Mouse (Mus musculus): ENCODE data around the gene Xdh. TPM values are rescaled to one million over a fixed set of nuclear protein-coding genes. Genes with fewer than 3 reads are reported as not detected.

Gene Xdh
- polyA plus RNA-seq, 1 experiment: not detected

GRCm38 (mm10) chr17:73962628-73963043, 12.6 kb upstream of the Xdh start:
- no peak overlapping the region for H3K4me3 ChIP-seq (ENCODE audit: low read depth, low read length)
- H3K9ac ChIP-seq (ENCODE audit: low read depth, poor library complexity, severe bottlenecking): no peak overlapping the region
- no peak overlapping the region for H3K27ac ChIP-seq (ENCODE audit: insufficient read depth, low read length)
- no peaks in the 10 kb centered on the region for H3K9me3 ChIP-seq (replicated peaks; ENCODE audit: control insufficient read depth, insufficient read depth, low read length, poor library complexity, severe bottlenecking)
- H3K36me3 ChIP-seq (ENCODE audit: control insufficient read depth, insufficient read depth, low read length, poor library complexity, severe bottlenecking): no peaks in the 10 kb centered on the region
- TF ChIP-seq EP300 (IDR thresholded peaks at IDR 0.05; ENCODE audit: insufficient read depth, low read depth, low read length): no peak
- TF ChIP-seq POLR2A (IDR thresholded peaks at IDR 0.05; ENCODE audit: insufficient read depth, low read length): no peak
- TF ChIP-seq CTCF (IDR thresholded peaks at IDR 0.05; ENCODE audit: low read depth, low read length): no peak
- no peaks in the 10 kb centered on the region for H3K4me1 ChIP-seq (ENCODE audit: control insufficient read depth, insufficient read depth, low read length)
- no peaks in the 10 kb centered on the region for H3K27me3 ChIP-seq (ENCODE audit: control insufficient read depth, insufficient read depth, low read length, poor library complexity, severe bottlenecking)

DNA sequence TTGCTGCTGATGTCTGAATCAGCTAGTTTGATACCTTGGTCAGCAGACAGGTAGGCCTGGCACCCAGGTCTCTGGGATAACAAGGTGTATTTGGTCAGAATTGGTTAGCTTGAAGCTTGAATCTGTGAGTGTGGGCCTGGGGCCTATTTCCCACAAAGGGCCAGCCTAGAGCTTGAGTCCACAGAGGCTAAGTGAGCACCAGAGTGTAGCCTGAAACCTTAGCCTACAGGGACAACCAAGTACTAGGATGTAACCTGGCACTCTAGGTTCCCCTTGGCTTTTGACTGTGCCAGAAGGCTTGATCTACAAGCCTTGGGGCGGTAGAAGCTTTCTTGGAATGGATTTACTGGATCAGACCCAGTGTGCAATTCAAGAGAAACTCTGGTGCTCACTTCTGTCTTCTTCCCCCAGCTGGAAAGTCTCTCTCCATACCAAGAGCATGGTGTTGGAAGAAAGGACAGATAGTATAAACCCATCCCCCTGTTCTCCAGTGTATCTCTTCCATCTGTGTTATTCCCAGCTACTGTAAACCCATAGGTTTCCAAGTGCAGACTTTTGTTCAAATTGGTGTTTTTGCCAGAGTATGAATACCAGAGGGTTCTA, 11.9 kb upstream of the Xdh start:
- Histone ChIP-seq H3K27ac (ENCODE audit: insufficient read depth, low read length) (no peak overlapping the region), H3K4me3 (ENCODE audit: low read depth, low read length) (no peak overlapping the region), H3K9me3 (replicated peaks; ENCODE audit: control insufficient read depth, insufficient read depth, low read length, poor library complexity, severe bottlenecking) (no peaks in the 10 kb centered on the region), H3K27me3 (ENCODE audit: control insufficient read depth, insufficient read depth, low read length, poor library complexity, severe bottlenecking) (no peaks in the 10 kb centered on the region), H3K36me3 (ENCODE audit: control insufficient read depth, insufficient read depth, low read length, poor library complexity, severe bottlenecking) (no peaks in the 10 kb centered on the region), H3K4me1 (ENCODE audit: control insufficient read depth, insufficient read depth, low read length) (no peaks in the 10 kb centered on the region), H3K9ac (ENCODE audit: low read depth, poor library complexity, severe bottlenecking) (no peak overlapping the region)
- no peak for TF ChIP-seq POLR2A (IDR thresholded peaks at IDR 0.05; ENCODE audit: insufficient read depth, low read length)
- TF ChIP-seq CTCF (IDR thresholded peaks at IDR 0.05; ENCODE audit: low read depth, low read length): no peak
- TF ChIP-seq EP300 (IDR thresholded peaks at IDR 0.05; ENCODE audit: insufficient read depth, low read depth, low read length): no peak

GRCm38 (mm10) chr17:73960745-73961144, 10.7 kb upstream of the Xdh start:
- no peak for TF ChIP-seq EP300 (IDR thresholded peaks at IDR 0.05; ENCODE audit: insufficient read depth, low read depth, low read length)
- Histone ChIP-seq H3K4me3 (ENCODE audit: low read depth, low read length) (no peak overlapping the region), H3K9me3 (replicated peaks; ENCODE audit: control insufficient read depth, insufficient read depth, low read length, poor library complexity, severe bottlenecking) (no peaks in the 10 kb centered on the region), H3K27me3 (ENCODE audit: control insufficient read depth, insufficient read depth, low read length, poor library complexity, severe bottlenecking) (no peaks in the 10 kb centered on the region), H3K27ac (ENCODE audit: insufficient read depth, low read length) (no peak overlapping the region), H3K36me3 (ENCODE audit: control insufficient read depth, insufficient read depth, low read length, poor library complexity, severe bottlenecking) (no peaks in the 10 kb centered on the region), H3K9ac (ENCODE audit: low read depth, poor library complexity, severe bottlenecking) (no peak overlapping the region), H3K4me1 (ENCODE audit: control insufficient read depth, insufficient read depth, low read length) (no peaks in the 10 kb centered on the region)

DNA sequence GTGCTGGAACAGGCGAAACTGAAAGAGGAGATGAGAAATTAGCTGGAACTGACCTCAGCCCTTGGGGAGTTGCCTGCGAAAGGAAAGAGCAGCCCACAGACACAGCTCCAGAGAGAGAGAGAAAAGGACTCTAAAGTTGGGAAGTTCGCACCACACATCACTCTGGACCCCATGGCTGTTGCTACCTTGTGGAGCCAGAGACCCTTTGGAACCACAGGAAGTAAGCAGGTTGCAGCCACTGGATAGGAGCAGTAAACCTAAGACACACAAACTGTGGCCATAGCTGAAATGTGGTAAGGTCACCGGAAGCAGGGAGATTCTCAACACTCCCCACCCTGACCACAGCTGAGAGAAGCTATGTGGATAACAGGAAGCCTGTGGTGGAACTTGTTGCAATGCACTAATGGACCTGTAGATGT, 2.1 kb upstream of the Xdh start:
- Histone ChIP-seq H3K27me3 (ENCODE audit: control insufficient read depth, insufficient read depth, low read length, poor library complexity, severe bottlenecking) (no peaks in the 10 kb centered on the region), H3K9me3 (replicated peaks; ENCODE audit: control insufficient read depth, insufficient read depth, low read length, poor library complexity, severe bottlenecking) (peaks cover 5% of the 10 kb centered on the region; the same call in 1 of the 2 replicates), H3K4me3 (ENCODE audit: low read depth, low read length) (no peak overlapping the region), H3K36me3 (ENCODE audit: control insufficient read depth, insufficient read depth, low read length, poor library complexity, severe bottlenecking) (no peaks in the 10 kb centered on the region), H3K27ac (ENCODE audit: insufficient read depth, low read length) (no peak overlapping the region), H3K4me1 (ENCODE audit: control insufficient read depth, insufficient read depth, low read length) (no peaks in the 10 kb centered on the region), H3K9ac (ENCODE audit: low read depth, poor library complexity, severe bottlenecking) (no peak overlapping the region)
- no peak for TF ChIP-seq CTCF (IDR thresholded peaks at IDR 0.05; ENCODE audit: low read depth, low read length)
- no peak for TF ChIP-seq EP300 (IDR thresholded peaks at IDR 0.05; ENCODE audit: insufficient read depth, low read depth, low read length)
- TF ChIP-seq POLR2A (IDR thresholded peaks at IDR 0.05; ENCODE audit: insufficient read depth, low read length): no peak

GRCm38 (mm10) chr17:73950970-73951369, 974 bp upstream of the Xdh start:
- H3K36me3 ChIP-seq (ENCODE audit: control insufficient read depth, insufficient read depth, low read length, poor library complexity, severe bottlenecking): no peaks in the 10 kb centered on the region
- peaks cover 5% of the 10 kb centered on the region; the same call in 1 of the 2 replicates for H3K9me3 ChIP-seq (replicated peaks; ENCODE audit: control insufficient read depth, insufficient read depth, low read length, poor library complexity, severe bottlenecking)
- H3K9ac ChIP-seq (ENCODE audit: low read depth, poor library complexity, severe bottlenecking): no peak overlapping the region
- no peaks in the 10 kb centered on the region for H3K4me1 ChIP-seq (ENCODE audit: control insufficient read depth, insufficient read depth, low read length)
- no peak for TF ChIP-seq POLR2A (IDR thresholded peaks at IDR 0.05; ENCODE audit: insufficient read depth, low read length)
- no peak for TF ChIP-seq EP300 (IDR thresholded peaks at IDR 0.05; ENCODE audit: insufficient read depth, low read depth, low read length)
- no peaks in the 10 kb centered on the region for H3K27me3 ChIP-seq (ENCODE audit: control insufficient read depth, insufficient read depth, low read length, poor library complexity, severe bottlenecking)
- H3K27ac ChIP-seq (ENCODE audit: insufficient read depth, low read length): no peak overlapping the region
- H3K4me3 ChIP-seq (ENCODE audit: low read depth, low read length): no peak overlapping the region

DNA sequence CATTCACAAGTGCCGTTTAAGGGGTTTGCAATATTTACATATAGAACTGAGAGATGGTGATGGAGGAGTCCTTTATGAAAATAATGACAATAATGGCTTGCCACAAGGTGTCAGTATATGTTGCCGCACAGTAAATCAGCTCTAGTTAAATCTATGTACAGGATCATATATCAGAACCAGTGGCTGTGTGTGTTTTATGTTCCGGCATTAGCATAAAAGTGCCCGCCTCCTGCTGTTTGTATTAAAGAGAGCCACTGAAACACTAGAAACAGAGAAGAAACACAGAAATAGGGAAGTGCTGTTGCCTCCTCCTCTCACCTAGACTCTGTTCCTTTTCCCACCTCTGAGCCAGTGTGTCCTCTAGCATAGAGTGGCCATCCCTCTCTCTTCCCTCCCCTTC, 498 bp downstream of the Xdh start:
- TF ChIP-seq CTCF (IDR thresholded peaks at IDR 0.05; ENCODE audit: low read depth, low read length) (no peak), POLR2A (IDR thresholded peaks at IDR 0.05; ENCODE audit: insufficient read depth, low read length) (no peak), EP300 (IDR thresholded peaks at IDR 0.05; ENCODE audit: insufficient read depth, low read depth, low read length) (no peak)
- Histone ChIP-seq H3K27ac (ENCODE audit: insufficient read depth, low read length) (no peak overlapping the region), H3K36me3 (ENCODE audit: control insufficient read depth, insufficient read depth, low read length, poor library complexity, severe bottlenecking) (no peaks in the 10 kb centered on the region), H3K27me3 (ENCODE audit: control insufficient read depth, insufficient read depth, low read length, poor library complexity, severe bottlenecking) (no peaks in the 10 kb centered on the region), H3K9me3 (replicated peaks; ENCODE audit: control insufficient read depth, insufficient read depth, low read length, poor library complexity, severe bottlenecking) (peaks cover 5% of the 10 kb centered on the region; the same call in 1 of the 2 replicates), H3K4me1 (ENCODE audit: control insufficient read depth, insufficient read depth, low read length) (no peaks in the 10 kb centered on the region), H3K4me3 (ENCODE audit: low read depth, low read length) (no peak overlapping the region), H3K9ac (ENCODE audit: low read depth, poor library complexity, severe bottlenecking) (no peak overlapping the region)
